Mouse (Mus musculus): ENCODE data around the gene Uaca.

DNA sequence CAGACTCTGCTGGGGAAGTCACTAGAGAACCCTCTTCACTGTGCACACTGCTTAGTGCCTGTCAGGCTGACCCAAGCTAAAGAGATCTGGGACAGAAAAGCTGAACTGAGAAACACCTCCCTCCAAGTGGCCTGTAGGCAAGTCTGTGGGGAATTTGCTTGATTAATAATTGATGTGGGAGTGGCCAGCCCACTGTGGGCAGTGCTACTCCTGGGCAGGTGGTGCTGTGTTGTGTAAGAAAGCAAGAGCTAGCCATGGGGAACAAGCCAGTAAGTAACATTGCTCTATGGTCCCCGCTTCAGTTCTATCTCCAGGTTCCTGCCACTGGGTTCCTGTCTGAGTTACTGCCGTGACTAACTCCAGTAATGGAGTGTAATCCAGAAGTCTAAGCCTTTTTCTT, 11.7 kb downstream of the Uaca start:
- TF ChIP-seq CTCF (IDR thresholded peaks at IDR 0.05; ENCODE audit: extremely low read depth, insufficient read depth, insufficient read length, insufficient replicate concordance) = no peak
- no peak for TF ChIP-seq POLR2A (IDR thresholded peaks at IDR 0.05; ENCODE audit: low read depth, low read length)
